Mouse (Mus musculus): ENCODE measurements around the gene Actg1. TPM values are rescaled to one million over a fixed set of nuclear protein-coding genes. Genes with fewer than 3 reads are reported as not detected.

The Actg1 gene
- polyA plus RNA-seq (2014; fragmentation: Nextera tagmentation; extraction: Ambion mirVana), result 3,675 and 3,804 TPM in 2 replicates

DNA sequence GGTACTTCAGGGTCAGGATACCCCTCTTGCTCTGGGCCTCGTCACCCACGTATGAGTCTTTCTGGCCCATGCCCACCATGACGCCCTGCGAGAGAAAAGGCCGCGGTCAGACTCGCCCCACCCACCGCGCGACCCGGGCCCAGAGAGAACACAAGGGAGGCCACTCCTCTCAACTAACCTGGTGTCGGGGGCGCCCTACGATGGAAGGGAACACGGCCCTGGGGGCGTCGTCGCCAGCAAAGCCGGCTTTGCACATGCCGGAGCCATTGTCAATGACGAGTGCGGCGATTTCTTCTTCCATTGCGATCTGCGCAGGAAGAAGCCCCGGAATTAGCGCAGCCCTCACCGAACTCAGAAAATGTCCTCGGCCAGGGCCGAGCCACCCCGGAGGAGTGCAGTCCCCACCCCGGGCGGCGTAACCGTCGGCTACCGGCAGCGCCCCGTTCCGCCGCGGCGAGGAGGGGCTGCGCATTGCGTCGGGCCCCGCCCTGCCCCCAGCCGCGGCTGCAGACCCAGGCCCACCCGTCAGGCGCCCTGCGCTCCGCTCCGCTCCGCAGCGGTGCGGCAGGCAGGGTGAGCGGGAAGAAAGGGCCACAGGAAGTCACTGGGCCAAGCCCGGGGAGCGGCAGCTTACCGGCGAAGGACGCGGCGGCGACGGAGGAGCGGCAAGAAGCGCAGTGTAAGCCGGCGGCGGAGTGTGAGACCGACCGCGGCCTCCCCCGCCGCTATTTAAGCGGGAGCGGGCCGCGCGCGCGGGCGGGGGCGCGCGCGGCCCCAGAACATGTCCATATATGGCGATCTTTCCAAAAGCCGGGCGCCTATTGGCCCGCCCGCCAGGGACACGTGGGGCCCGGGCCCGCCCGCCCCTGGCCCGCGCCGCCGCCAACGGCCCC is at the start of gene Actg1:
TSS of gene Actg1 (minus strand) at position 752 of the 893 bp plus-strand sequence.
- ATAC-seq (ENCODE audit: insufficient read depth, low FRiP score, low TSS enrichment) (peak; percentile 71), DNase-seq (ENCODE audit: low spot score) (peak; percentile 93)
- H3K9me3 ChIP-seq (ENCODE audit: control insufficient read depth, low read length), result no peaks in the 10 kb centered on the region
- peak within 1 kb of the TSS; percentile 96 for H3K4me2 ChIP-seq (ENCODE audit: low read depth)
- peak within 1 kb of the TSS; percentile 100 for H3K9ac ChIP-seq (ENCODE audit: low read length)
- H3K27me3 ChIP-seq (ENCODE audit: control insufficient read depth, insufficient read depth, low read length), result no peaks in the 10 kb centered on the region
- H3K4me3 ChIP-seq (ENCODE audit: low read depth, low read length), result peak within 1 kb of the TSS; percentile 100
- 0 out of 2 replicates have a peak, but pooled peaks cover 2% of the 10 kb centered on the region for H3K36me3 ChIP-seq (ENCODE audit: control insufficient read depth, insufficient read depth, low read length)
- peaks cover 24% of the 10 kb centered on the region for H3K4me1 ChIP-seq (ENCODE audit: control insufficient read depth, insufficient read depth, low read length)
- H3K27ac ChIP-seq (ENCODE audit: low read depth, low read length), result peak within 1 kb of the TSS; percentile 99
- WGBS, result under 1% methylated on average over 63 of the region's 103 CpGs

GRCm38 (mm10) chr11:120397602-120398001 is 49.3 kb upstream of the Actg1 start:
- no peak overlapping the region for H3K9ac ChIP-seq (ENCODE audit: low read length)
- 66% methylated on average over 2 of the region's 2 CpGs for WGBS
- ATAC-seq (ENCODE audit: insufficient read depth, low FRiP score, low TSS enrichment) (no peak), DNase-seq (ENCODE audit: low spot score) (no peak)
- no peaks in the 10 kb centered on the region for H3K4me1 ChIP-seq (ENCODE audit: control insufficient read depth, insufficient read depth, low read length)
- peaks cover 7% of the 10 kb centered on the region for H3K36me3 ChIP-seq (ENCODE audit: control insufficient read depth, insufficient read depth, low read length)
- no peak overlapping the region for H3K4me3 ChIP-seq (ENCODE audit: low read depth, low read length)
- no peaks in the 10 kb centered on the region for H3K9me3 ChIP-seq (ENCODE audit: control insufficient read depth, low read length)
- H3K27ac ChIP-seq (ENCODE audit: low read depth, low read length), result no peak overlapping the region
- H3K27me3 ChIP-seq (ENCODE audit: control insufficient read depth, insufficient read depth, low read length), result no peaks in the 10 kb centered on the region
- H3K4me2 ChIP-seq (ENCODE audit: low read depth), result no peak overlapping the region

- 84% methylated on average over 4 of the region's 4 CpGs for WGBS
- Histone ChIP-seq H3K27me3 (ENCODE audit: control insufficient read depth, insufficient read depth, low read length) (no peaks in the 10 kb centered on the region), H3K4me2 (ENCODE audit: low read depth) (no peak overlapping the region), H3K9me3 (ENCODE audit: control insufficient read depth, low read length) (no peaks in the 10 kb centered on the region), H3K27ac (ENCODE audit: low read depth, low read length) (no peak overlapping the region), H3K9ac (ENCODE audit: low read length) (no peak overlapping the region), H3K4me1 (ENCODE audit: control insufficient read depth, insufficient read depth, low read length) (no peaks in the 10 kb centered on the region), H3K36me3 (ENCODE audit: control insufficient read depth, insufficient read depth, low read length) (peaks cover 5% of the 10 kb centered on the region), H3K4me3 (ENCODE audit: low read depth, low read length) (no peak overlapping the region)
- ATAC-seq (ENCODE audit: insufficient read depth, low FRiP score, low TSS enrichment), result no peak
- DNase-seq (ENCODE audit: low spot score), result no peak
Measured at GRCm38 (mm10) chr11:120395661-120396060, 47.3 kb upstream of the Actg1 start.

- no peak for ATAC-seq (ENCODE audit: insufficient read depth, low FRiP score, low TSS enrichment)
- DNase-seq (ENCODE audit: low spot score), result no peak
- H3K4me1 ChIP-seq (ENCODE audit: control insufficient read depth, insufficient read depth, low read length), result no peaks in the 10 kb centered on the region
- peaks cover 12% of the 10 kb centered on the region for H3K36me3 ChIP-seq (ENCODE audit: control insufficient read depth, insufficient read depth, low read length)
- WGBS, result 86% methylated on average over 9 of the region's 9 CpGs
- H3K27me3 ChIP-seq (ENCODE audit: control insufficient read depth, insufficient read depth, low read length), result no peaks in the 10 kb centered on the region
- no peak overlapping the region for H3K9ac ChIP-seq (ENCODE audit: low read length)
- H3K9me3 ChIP-seq (ENCODE audit: control insufficient read depth, low read length), result no peaks in the 10 kb centered on the region
- no peak overlapping the region for H3K27ac ChIP-seq (ENCODE audit: low read depth, low read length)
- H3K4me3 ChIP-seq (ENCODE audit: low read depth, low read length), result no peak overlapping the region
- H3K4me2 ChIP-seq (ENCODE audit: low read depth), result no peak overlapping the region
Measured at GRCm38 (mm10) chr11:120388580-120388979, 40.2 kb upstream of the Actg1 start.

DNA sequence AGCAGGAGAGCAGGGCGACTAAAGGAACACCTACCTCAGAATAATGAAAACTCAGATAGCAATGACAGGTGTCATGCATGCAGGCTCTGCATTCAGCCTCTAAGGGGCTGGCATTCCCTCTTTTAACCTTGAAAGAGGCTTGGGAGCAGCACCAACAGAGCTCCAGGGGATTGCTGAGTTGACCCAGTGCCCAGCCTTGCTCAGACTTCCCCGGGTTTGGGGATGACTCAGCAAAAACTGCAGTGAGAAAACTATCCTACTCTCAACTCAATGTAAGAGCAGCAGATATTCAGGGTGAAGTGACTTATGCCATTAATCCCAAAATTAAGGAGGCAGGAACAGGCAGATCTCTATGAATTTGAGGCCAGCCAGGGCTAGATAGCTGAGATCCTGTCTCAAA is 38.8 kb upstream of the Actg1 start:
- peaks cover 19% of the 10 kb centered on the region for H3K36me3 ChIP-seq (ENCODE audit: control insufficient read depth, insufficient read depth, low read length)
- no peak overlapping the region for H3K27ac ChIP-seq (ENCODE audit: low read depth, low read length)
- H3K4me2 ChIP-seq (ENCODE audit: low read depth), result no peak overlapping the region
- H3K9me3 ChIP-seq (ENCODE audit: control insufficient read depth, low read length), result no peaks in the 10 kb centered on the region
- no peak overlapping the region for H3K9ac ChIP-seq (ENCODE audit: low read length)
- ATAC-seq (ENCODE audit: insufficient read depth, low FRiP score, low TSS enrichment) (no peak), DNase-seq (ENCODE audit: low spot score) (no peak)
- no peaks in the 10 kb centered on the region for H3K4me1 ChIP-seq (ENCODE audit: control insufficient read depth, insufficient read depth, low read length)
- no peak overlapping the region for H3K4me3 ChIP-seq (ENCODE audit: low read depth, low read length)
- no peaks in the 10 kb centered on the region for H3K27me3 ChIP-seq (ENCODE audit: control insufficient read depth, insufficient read depth, low read length)
- WGBS, result 81% methylated on average over 2 of the region's 2 CpGs

DNA sequence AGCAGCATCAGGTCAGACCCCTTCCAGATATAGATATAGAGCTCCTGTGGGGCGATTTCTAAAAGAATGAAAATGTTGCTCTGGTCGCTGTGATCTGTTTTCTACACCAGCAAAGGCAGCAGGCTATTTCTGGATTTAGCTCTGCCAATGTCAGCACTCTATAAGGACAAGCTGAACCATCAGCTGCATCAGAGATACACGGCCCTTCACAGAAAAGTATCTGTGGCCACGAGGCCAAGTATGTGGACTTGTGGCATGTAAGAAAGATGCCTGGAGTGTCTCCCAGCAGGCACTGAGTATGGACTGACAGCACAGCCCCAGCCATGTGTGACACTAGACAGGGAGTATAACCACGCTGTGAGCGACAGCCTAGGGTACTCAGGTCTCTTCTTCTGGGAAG is 38.3 kb upstream of the Actg1 start:
- Histone ChIP-seq H3K4me3 (ENCODE audit: low read depth, low read length) (no peak overlapping the region), H3K36me3 (ENCODE audit: control insufficient read depth, insufficient read depth, low read length) (peaks cover 23% of the 10 kb centered on the region), H3K4me2 (ENCODE audit: low read depth) (no peak overlapping the region), H3K27ac (ENCODE audit: low read depth, low read length) (no peak overlapping the region), H3K9ac (ENCODE audit: low read length) (no peak overlapping the region), H3K9me3 (ENCODE audit: control insufficient read depth, low read length) (no peaks in the 10 kb centered on the region), H3K4me1 (ENCODE audit: control insufficient read depth, insufficient read depth, low read length) (no peaks in the 10 kb centered on the region), H3K27me3 (ENCODE audit: control insufficient read depth, insufficient read depth, low read length) (no peaks in the 10 kb centered on the region)
- ATAC-seq (ENCODE audit: insufficient read depth, low FRiP score, low TSS enrichment), result no peak
- DNase-seq (ENCODE audit: low spot score), result no peak
- WGBS, result 97% methylated on average over 6 of the region's 6 CpGs

DNA sequence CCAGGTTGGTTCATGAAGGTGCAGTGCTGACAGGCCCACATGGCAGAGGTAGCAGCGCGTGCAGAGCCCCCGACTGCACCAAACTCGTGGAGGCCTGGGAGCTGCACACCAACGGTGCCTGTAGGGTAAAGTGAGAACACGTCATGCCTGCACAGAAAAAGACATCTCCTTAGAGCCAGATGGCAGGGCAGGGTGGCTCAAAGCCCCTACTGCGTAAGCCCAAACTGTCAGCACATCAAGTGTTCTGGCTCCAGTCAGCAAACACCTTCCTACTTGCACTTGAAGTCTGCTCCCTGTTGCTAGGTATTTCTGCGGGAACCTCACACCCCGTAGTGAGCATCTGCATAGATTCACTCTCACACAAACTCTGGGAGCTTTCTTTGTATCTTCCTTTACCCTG is 34.2 kb upstream of the Actg1 start:
- H3K4me3 ChIP-seq (ENCODE audit: low read depth, low read length), result no peak overlapping the region
- WGBS, result 94% methylated on average over 9 of the region's 9 CpGs
- peaks cover 10% of the 10 kb centered on the region for H3K4me1 ChIP-seq (ENCODE audit: control insufficient read depth, insufficient read depth, low read length)
- ATAC-seq (ENCODE audit: insufficient read depth, low FRiP score, low TSS enrichment) (no peak), DNase-seq (ENCODE audit: low spot score) (no peak)
- no peaks in the 10 kb centered on the region for H3K27me3 ChIP-seq (ENCODE audit: control insufficient read depth, insufficient read depth, low read length)
- H3K36me3 ChIP-seq (ENCODE audit: control insufficient read depth, insufficient read depth, low read length), result peaks cover 27% of the 10 kb centered on the region
- H3K9ac ChIP-seq (ENCODE audit: low read length), result no peak overlapping the region
- no peak overlapping the region for H3K4me2 ChIP-seq (ENCODE audit: low read depth)
- no peak overlapping the region for H3K27ac ChIP-seq (ENCODE audit: low read depth, low read length)
- H3K9me3 ChIP-seq (ENCODE audit: control insufficient read depth, low read length), result no peaks in the 10 kb centered on the region

- Histone ChIP-seq H3K9ac (ENCODE audit: low read length) (no peak overlapping the region), H3K4me1 (ENCODE audit: control insufficient read depth, insufficient read depth, low read length) (peaks cover 12% of the 10 kb centered on the region), H3K9me3 (ENCODE audit: control insufficient read depth, low read length) (no peaks in the 10 kb centered on the region), H3K4me2 (ENCODE audit: low read depth) (no peak overlapping the region), H3K36me3 (ENCODE audit: control insufficient read depth, insufficient read depth, low read length) (peaks cover 29% of the 10 kb centered on the region), H3K27me3 (ENCODE audit: control insufficient read depth, insufficient read depth, low read length) (no peaks in the 10 kb centered on the region), H3K27ac (ENCODE audit: low read depth, low read length) (no peak overlapping the region), H3K4me3 (ENCODE audit: low read depth, low read length) (no peak overlapping the region)
- DNase-seq (ENCODE audit: low spot score) (no peak), ATAC-seq (ENCODE audit: insufficient read depth, low FRiP score, low TSS enrichment) (no peak)
- WGBS, result 91% methylated on average over 4 of the region's 4 CpGs
Measured at GRCm38 (mm10) chr11:120381157-120381556, 32.8 kb upstream of the Actg1 start.

DNA sequence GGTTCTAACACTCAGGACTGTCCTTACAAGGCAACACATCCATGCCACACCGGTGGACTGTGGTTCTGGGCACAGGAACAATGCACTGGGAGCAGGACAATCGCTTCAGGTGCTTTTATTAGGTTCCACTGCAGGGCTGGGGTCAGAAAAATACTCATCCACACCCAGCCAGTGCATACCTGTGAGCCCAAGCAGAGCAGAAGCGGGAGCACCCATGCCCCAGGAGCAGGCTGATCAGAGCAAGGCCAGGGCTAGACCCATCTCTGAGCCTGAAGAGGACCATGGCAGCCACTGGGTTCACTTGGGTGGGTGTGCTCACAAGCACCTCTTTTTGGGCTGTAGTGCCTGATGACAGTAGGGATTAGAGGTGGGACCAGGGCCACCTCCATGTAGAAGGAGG is 31.9 kb upstream of the Actg1 start:
- peaks cover 12% of the 10 kb centered on the region for H3K4me1 ChIP-seq (ENCODE audit: control insufficient read depth, insufficient read depth, low read length)
- no peak overlapping the region for H3K27ac ChIP-seq (ENCODE audit: low read depth, low read length)
- peaks cover 29% of the 10 kb centered on the region for H3K36me3 ChIP-seq (ENCODE audit: control insufficient read depth, insufficient read depth, low read length)
- 97% methylated on average over 3 of the region's 3 CpGs for WGBS
- H3K4me2 ChIP-seq (ENCODE audit: low read depth), result no peak overlapping the region
- no peak overlapping the region for H3K9ac ChIP-seq (ENCODE audit: low read length)
- no peak for DNase-seq (ENCODE audit: low spot score)
- no peaks in the 10 kb centered on the region for H3K9me3 ChIP-seq (ENCODE audit: control insufficient read depth, low read length)
- no peak overlapping the region for H3K4me3 ChIP-seq (ENCODE audit: low read depth, low read length)
- no peaks in the 10 kb centered on the region for H3K27me3 ChIP-seq (ENCODE audit: control insufficient read depth, insufficient read depth, low read length)
- no peak for ATAC-seq (ENCODE audit: insufficient read depth, low FRiP score, low TSS enrichment)
